Mouse (Mus musculus) heart, adult 8-10 months (tissue): Measurements from ENCODE around the gene Il16. TPM values are rescaled to one million over a fixed set of nuclear protein-coding genes. Genes with fewer than 3 reads are reported as not detected.
"Not testable (repeated sequence)": the region's sequence is repeated elsewhere in the genome, so short reads cannot be mapped to it uniquely, and the experiment has no call there.

Experiments
- DNase-seq: peaks from one replicate; pipeline ENCODE4 v3.0.0; 2022; ENCODE audit warnings: low spot score
- total RNA-seq, 4 experiments: library from RNA; stranded (reverse); gene quantifications; 2 replicates each; pipeline ENCODE4 v1.2.4; 2022

Gene Il16
- total RNA-seq, 4 experiments from 2014 or later = 6.3 to 7.6 (median 7.4) TPM

GRCm38 (mm10) chr7:83735108-83735781, 10.3 kb downstream of the Il16 start:
- no peak for DNase-seq

DNA sequence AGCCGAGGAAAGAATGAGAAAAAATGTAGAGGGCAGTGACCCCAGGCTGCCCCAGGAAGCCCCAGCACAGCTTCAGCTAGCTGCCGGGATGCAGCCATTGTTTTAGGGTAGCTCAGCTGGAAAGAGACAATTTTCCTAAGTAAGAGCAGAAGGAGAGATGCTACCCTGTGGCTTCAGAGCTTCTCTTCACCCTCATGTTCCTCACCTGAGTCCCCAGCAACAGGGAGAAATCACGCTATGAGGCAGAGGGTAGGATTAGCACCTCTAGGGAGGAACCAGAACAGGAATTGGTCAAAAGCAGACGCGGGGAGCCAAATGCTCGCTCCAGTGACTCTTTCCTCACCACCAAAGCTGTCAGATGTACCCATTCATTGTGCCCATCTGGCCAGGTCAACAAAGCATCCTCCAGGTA, 10.8 kb downstream of the Il16 start:
- DNase-seq = no peak

GRCm38 (mm10) chr7:83734246-83734645, 11.3 kb downstream of the Il16 start:
- no peak for DNase-seq

- no peak for DNase-seq
Measured at GRCm38 (mm10) chr7:83732781-83733180, 12.7 kb downstream of the Il16 start.

DNA sequence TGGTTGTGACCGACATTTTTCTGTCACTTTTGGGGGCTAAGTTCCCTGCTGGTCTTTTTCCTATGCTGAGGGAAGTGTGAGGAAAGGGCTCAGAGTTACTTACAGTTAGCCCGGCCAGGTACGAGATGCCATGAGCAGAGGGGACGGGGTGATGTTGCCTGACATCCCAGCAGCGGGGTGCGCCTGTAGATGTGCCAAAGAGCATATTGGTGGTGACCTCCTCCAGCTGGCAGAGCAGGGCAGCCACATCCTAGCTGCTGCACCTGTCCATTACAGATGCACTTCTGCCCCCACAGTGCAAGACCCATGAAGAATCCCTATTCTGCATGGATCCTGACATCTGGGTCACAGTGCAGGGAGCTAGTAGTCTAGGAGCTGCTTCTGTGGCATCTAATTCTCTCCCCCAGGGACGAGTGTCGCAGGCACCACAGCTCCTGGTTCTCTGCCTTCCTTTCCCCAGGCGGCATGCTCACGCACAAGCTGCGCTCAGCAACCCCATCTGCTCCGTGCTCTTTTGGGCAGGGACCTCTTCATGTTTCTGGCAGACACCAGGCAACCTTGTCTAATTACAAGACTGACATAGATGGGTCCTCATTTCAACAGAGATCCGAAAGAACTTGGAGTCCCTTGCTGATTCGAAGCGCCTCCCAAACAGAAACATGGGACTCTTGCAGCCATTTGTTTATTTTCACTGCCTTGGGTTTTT, 13.4 kb downstream of the Il16 start:
- DNase-seq = no peak

DNA sequence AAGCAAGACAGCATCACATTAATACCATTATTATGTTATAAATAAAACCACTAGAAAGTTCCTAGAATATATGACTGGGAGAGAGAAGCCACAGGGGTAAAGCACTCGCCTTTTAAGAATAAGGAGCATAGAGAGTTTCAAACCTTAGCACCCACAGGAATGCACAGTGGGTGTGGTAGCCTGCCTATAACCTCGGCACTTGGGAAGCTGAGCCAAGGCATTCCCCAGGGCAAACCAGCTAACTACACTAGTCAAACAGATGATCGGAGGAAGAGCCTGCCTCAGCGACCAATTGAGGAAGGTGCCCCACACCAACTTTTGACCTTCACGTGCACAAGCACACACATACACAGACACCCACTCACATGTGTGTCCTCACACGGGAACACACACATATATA, 14.2 kb downstream of the Il16 start:
- no peak for DNase-seq

- no peak for DNase-seq
Measured at GRCm38 (mm10) chr7:83726936-83727632, 18.4 kb downstream of the Il16 start.

DNA sequence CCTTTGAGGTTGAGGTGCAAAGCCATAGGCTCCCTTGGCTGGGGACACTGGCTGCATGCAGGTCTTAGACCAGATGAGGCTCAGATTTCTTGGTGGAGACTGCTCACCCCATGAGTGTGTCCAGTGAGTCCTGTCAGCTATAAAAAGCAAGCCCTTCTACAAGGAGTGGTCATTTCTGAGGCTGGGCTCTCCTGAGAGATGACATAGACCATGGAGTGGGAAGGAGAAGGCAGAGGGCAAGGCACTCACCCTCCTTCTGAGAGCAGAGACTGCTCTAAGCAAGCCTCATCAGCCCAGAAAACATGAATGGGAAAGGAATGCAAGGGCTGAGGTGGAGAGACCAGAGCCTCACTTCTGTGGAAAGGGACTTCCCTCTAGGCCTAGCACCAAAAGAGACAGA, 19.7 kb downstream of the Il16 start:
- no peak for DNase-seq

DNA sequence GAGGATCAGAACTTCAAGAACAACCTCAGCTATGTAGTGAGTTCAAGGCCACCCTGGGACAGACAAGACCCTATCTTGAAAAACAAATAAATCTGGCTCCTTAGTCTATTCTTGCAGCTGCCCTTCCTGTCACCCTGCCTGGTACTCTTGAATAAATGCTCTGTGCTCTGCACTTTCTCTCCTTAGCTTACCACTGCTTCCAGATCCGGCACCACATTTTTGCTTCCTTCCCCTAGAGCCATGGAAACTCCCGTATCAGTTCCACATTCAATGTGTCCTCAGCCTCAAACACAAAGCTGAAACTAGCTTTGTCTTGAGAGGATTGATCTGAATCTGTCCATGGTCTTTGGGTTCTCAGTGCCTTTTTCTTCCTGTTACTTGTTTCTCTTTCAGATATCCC, 21.0 kb downstream of the Il16 start:
- no peak for DNase-seq

DNA sequence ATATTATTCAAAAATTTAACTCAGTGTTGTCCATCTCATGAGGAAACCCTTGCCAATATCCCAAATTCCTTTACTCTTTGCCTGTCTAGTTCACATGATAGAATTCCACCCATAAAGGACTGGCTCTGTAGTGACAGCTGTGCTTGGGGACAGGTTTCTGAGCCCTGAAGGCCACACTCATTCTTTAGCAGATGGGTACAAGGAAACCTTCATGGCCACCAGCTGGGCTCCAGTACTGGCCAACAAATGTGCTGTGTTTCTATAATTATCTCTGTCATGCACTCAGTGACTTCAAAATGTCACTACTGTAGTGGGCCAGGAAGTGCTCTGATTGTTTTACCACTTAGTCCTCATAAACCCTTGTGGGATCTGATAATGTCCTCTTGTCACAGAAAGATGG, 21.6 kb downstream of the Il16 start:
- DNase-seq = no peak

DNA sequence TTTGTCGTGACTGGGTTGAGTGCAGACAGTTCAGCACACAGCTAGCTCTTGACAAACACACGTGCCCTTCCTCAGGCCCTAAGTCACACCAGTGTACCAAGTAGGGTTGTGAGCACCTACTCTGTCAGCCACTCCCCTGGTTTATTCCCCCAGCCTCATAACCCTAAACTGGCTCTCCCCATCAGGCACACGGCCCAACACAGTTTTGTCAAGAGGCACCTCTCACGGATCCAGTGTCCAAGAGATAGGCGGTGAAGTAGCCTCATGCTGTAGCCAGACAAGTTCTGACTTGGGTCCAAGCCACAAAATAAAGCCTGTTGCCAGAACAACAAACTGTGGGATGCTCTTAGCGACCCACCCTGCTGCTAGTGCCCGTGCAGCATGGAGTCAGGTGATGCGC, 22.3 kb downstream of the Il16 start:
- DNase-seq = no peak

- DNase-seq = no peak
Measured at GRCm38 (mm10) chr7:83722485-83722884, 23.0 kb downstream of the Il16 start.

- DNase-seq = no peak
Measured at GRCm38 (mm10) chr7:83720231-83720630, 25.3 kb downstream of the Il16 start.

DNA sequence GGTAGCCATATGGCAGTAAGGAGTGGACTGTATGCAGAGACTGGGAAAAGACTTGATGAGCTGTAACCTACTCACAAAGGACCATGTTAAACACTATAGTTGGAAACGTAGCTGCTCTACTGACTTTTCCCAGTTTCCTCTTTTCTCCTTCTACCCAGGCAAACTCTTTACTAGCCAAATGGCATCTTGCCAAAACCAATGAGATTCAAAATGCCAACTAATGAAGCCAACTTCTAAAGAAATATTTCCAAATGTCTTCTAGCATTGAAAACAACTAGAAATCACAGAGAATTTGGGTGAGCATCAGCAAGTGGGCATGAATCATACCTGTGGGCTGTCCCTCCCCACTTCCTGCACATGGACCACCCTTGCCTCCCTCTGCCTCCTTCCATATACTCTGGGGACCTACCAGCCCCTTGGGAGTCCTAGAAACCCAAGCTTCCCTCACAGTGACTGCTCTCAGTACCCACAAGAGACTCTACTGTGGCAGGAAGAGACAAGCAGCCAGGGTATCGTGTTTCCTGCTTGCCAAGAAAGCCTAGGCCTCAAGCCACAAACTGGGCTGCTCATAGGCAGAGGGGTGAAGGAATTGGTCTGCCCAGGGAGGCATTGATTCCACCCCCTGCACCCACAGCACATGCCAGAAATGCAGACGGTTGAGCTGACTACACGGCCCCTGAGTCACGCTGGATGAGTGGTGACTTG, 28.4 kb downstream of the Il16 start:
- DNase-seq = no peak

GRCm38 (mm10) chr7:83713639-83714038, 31.9 kb downstream of the Il16 start:
- DNase-seq = no peak

DNA sequence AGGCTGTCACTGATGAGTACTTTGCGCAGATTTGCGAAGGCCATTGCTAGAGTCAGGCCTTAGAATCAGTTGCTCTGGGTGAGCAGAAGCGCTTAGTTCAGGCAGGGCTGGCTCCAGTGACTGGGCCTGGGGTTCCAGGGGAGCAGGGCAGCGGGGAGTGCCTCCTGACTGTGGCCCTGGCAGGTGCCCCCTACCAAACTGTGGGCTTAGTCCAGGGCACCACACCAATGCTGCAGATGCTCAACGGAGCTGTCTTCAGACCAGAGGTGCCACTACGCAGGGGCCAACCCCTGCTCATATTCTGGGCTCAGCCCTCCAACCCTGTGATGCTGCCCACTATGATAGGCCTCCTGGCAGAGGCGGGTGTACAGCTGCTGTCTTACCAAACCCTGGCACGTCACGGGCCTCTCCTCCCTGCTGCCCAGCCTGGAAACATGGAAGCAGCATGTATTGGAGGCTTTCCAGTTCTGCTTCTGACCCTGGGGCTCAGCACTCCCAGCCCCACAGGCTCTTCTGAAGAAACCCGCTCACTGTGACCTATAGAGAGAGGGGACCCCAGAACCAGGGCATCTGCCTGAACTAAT, 33.8 kb downstream of the Il16 start:
- DNase-seq = not testable (repeated sequence)

- no peak for DNase-seq
Measured at GRCm38 (mm10) chr7:83703046-83703775, 42.3 kb downstream of the Il16 start.

- no peak for DNase-seq
Measured at GRCm38 (mm10) chr7:83699066-83699745, 46.3 kb downstream of the Il16 start.

DNA sequence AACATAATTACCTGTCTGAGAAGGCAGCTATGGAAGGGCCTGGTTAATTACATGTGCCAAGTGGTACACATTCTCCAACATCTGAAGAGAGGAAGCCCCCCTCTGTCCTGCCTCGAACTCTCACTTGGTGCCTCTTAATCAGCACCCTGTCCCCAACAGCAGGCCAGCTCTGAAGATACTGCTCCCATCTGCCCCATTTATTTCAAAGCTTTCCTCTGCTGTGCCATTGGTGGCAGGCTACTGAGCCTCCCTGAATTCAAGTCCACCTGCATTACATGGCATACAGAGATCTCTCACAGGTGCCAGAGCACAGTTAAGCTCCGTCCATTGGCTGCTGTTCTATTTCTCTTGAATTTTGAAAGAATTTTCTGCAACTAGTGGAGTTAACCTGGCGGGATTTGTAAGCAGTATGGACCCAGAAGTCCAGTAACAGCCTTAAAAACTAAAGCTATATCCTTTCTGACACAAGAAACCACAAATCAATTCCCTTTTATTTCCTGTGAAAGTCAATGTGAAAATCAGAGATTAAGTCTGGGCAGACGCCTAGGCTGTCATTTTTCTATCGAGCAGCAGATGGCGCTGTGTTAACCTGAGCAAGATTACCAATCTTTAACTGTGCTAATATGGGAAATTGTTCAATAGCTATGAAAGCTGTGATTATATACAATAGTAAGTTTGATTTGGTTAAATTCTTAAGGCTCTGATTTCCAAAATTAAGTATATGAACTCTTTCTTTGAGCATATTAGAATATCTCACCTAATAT, 49.9 kb downstream of the Il16 start:
- no peak for DNase-seq
